Mouse (Mus musculus): ENCODE measurements around the gene Vat1. TPM values are rescaled to one million over a fixed set of nuclear protein-coding genes. Genes with fewer than 3 reads are reported as not detected.
A peak's percentile ranks its signal among the peaks of the same experiment; 100 is the strongest.
"Not testable (repeated sequence)": the region's sequence is repeated elsewhere in the genome, so short reads cannot be mapped to it uniquely, and the experiment has no call there.

Vat1 gene
- polyA plus RNA-seq, 1 experiment from 2014 or later, result 47.6 TPM

- no peak for ATAC-seq (ENCODE audit: low FRiP score)
- Histone ChIP-seq H3K4me3 (ENCODE audit: low read depth, low read length) (peak overlapping the region; percentile 85), H3K4me2 (peak overlapping the region; percentile 83), H3K27me3 (ENCODE audit: control insufficient read depth, insufficient read depth, low read length) (peaks cover 2% of the 10 kb centered on the region; the same call in 1 of the 2 replicates), H3K27ac (ENCODE audit: low read depth, low read length) (no peak overlapping the region), H3K9me3 (ENCODE audit: control insufficient read depth, low read length) (no peaks in the 10 kb centered on the region), H3K4me1 (ENCODE audit: control insufficient read depth, insufficient read depth, low read length) (peaks cover 37% of the 10 kb centered on the region), H3K9ac (ENCODE audit: low read length) (peak overlapping the region; percentile 84), H3K36me3 (ENCODE audit: control insufficient read depth, insufficient read depth, low read length) (no peaks in the 10 kb centered on the region)
- 75% methylated on average over 4 of the region's 4 CpGs for WGBS
- DNase-seq (ENCODE audit: low spot score, missing footprints), result no peak
These were observed 3.1 kb upstream of the Vat1 start for GRCm38 (mm10) chr11:101469155-101469554.

- H3K4me3 ChIP-seq (ENCODE audit: low read depth, low read length), result peak overlapping the region; percentile 85
- peak overlapping the region; percentile 76; the same call in 1 of the 2 replicates for H3K27ac ChIP-seq (ENCODE audit: low read depth, low read length)
- peak; percentile 10; the same call in 1 of the 2 replicates for ATAC-seq (ENCODE audit: low FRiP score)
- DNase-seq (ENCODE audit: low spot score, missing footprints), result no peak
- H3K4me2 ChIP-seq, result peak overlapping the region; percentile 83
- H3K36me3 ChIP-seq (ENCODE audit: control insufficient read depth, insufficient read depth, low read length), result no peaks in the 10 kb centered on the region
- H3K4me1 ChIP-seq (ENCODE audit: control insufficient read depth, insufficient read depth, low read length), result peaks cover 41% of the 10 kb centered on the region
- peaks cover 2% of the 10 kb centered on the region; the same call in 1 of the 2 replicates for H3K27me3 ChIP-seq (ENCODE audit: control insufficient read depth, insufficient read depth, low read length)
- WGBS, result 5% methylated on average over 13 of the region's 13 CpGs
- H3K9me3 ChIP-seq (ENCODE audit: control insufficient read depth, low read length), result no peaks in the 10 kb centered on the region
- peak overlapping the region; percentile 84 for H3K9ac ChIP-seq (ENCODE audit: low read length)
These were observed 2.7 kb upstream of the Vat1 start for GRCm38 (mm10) chr11:101468731-101469130.

- Histone ChIP-seq H3K9ac (ENCODE audit: low read length) (peak overlapping the region; percentile 84), H3K9me3 (ENCODE audit: control insufficient read depth, low read length) (no peaks in the 10 kb centered on the region), H3K4me1 (ENCODE audit: control insufficient read depth, insufficient read depth, low read length) (peaks cover 45% of the 10 kb centered on the region), H3K4me3 (ENCODE audit: low read depth, low read length) (peak overlapping the region; percentile 85), H3K4me2 (peak overlapping the region; percentile 83), H3K36me3 (ENCODE audit: control insufficient read depth, insufficient read depth, low read length) (no peaks in the 10 kb centered on the region), H3K27ac (ENCODE audit: low read depth, low read length) (peak overlapping the region; percentile 76), H3K27me3 (ENCODE audit: control insufficient read depth, insufficient read depth, low read length) (peaks cover 2% of the 10 kb centered on the region; the same call in 1 of the 2 replicates)
- under 1% methylated on average over 29 of the region's 31 CpGs for WGBS
- DNase-seq (ENCODE audit: low spot score, missing footprints) (peak; percentile 96), ATAC-seq (ENCODE audit: low FRiP score) (peak; percentile 55)
These were observed 2.2 kb upstream of the Vat1 start for GRCm38 (mm10) chr11:101468263-101468688.

- Histone ChIP-seq H3K27ac (ENCODE audit: low read depth, low read length) (peak overlapping the region; percentile 76), H3K9ac (ENCODE audit: low read length) (peak overlapping the region; percentile 84), H3K4me2 (peak overlapping the region; percentile 83), H3K9me3 (ENCODE audit: control insufficient read depth, low read length) (no peaks in the 10 kb centered on the region), H3K4me3 (ENCODE audit: low read depth, low read length) (peak overlapping the region; percentile 85), H3K36me3 (ENCODE audit: control insufficient read depth, insufficient read depth, low read length) (no peaks in the 10 kb centered on the region), H3K27me3 (ENCODE audit: control insufficient read depth, insufficient read depth, low read length) (peaks cover 2% of the 10 kb centered on the region; the same call in 1 of the 2 replicates), H3K4me1 (ENCODE audit: control insufficient read depth, insufficient read depth, low read length) (peaks cover 51% of the 10 kb centered on the region)
- under 1% methylated on average over 40 of the region's 54 CpGs for WGBS
- DNase-seq (ENCODE audit: low spot score, missing footprints) (peak; percentile 99), ATAC-seq (ENCODE audit: low FRiP score) (peak; percentile 76)
These were observed 1.6 kb upstream of the Vat1 start for GRCm38 (mm10) chr11:101467477-101468262.

- H3K27ac ChIP-seq (ENCODE audit: low read depth, low read length); DNase-seq (ENCODE audit: low spot score, missing footprints): not testable (repeated sequence)
These were observed 521 bp upstream of the Vat1 start for GRCm38 (mm10) chr11:101466552-101466950.

GRCm38 (mm10) chr11:101465101-101465868 is 745 bp downstream of the Vat1 start:
- H3K9ac ChIP-seq (ENCODE audit: low read length), result peak overlapping the region; percentile 75
- ATAC-seq (ENCODE audit: low FRiP score) (peak; percentile 20; the same call in 1 of the 2 replicates), DNase-seq (ENCODE audit: low spot score, missing footprints) (peak; percentile 94)
- H3K4me2 ChIP-seq, result peak overlapping the region; percentile 95
- peaks cover 2% of the 10 kb centered on the region; the same call in 1 of the 2 replicates for H3K27me3 ChIP-seq (ENCODE audit: control insufficient read depth, insufficient read depth, low read length)
- H3K27ac ChIP-seq (ENCODE audit: low read depth, low read length), result peak overlapping the region; percentile 69
- H3K9me3 ChIP-seq (ENCODE audit: control insufficient read depth, low read length), result no peaks in the 10 kb centered on the region
- no peaks in the 10 kb centered on the region; the same call in 1 of the 2 replicates for H3K36me3 ChIP-seq (ENCODE audit: control insufficient read depth, insufficient read depth, low read length)
- H3K4me3 ChIP-seq (ENCODE audit: low read depth, low read length), result peak overlapping the region; percentile 73
- peaks cover 55% of the 10 kb centered on the region for H3K4me1 ChIP-seq (ENCODE audit: control insufficient read depth, insufficient read depth, low read length)
- under 1% methylated on average over 51 of the region's 51 CpGs for WGBS

More at GRCm38 (mm10) chr11:101466552-101466950, 521 bp upstream of the Vat1 start:
- peak overlapping the region; percentile 73 for H3K4me3 ChIP-seq (ENCODE audit: low read depth, low read length)
- not testable (repeated sequence) for H3K9me3 ChIP-seq (ENCODE audit: control insufficient read depth, low read length); H3K9ac ChIP-seq (ENCODE audit: low read length); H3K27me3 ChIP-seq (ENCODE audit: control insufficient read depth, insufficient read depth, low read length); ATAC-seq (ENCODE audit: low FRiP score); H3K36me3 ChIP-seq (ENCODE audit: control insufficient read depth, insufficient read depth, low read length)
- 54% methylated on average over 5 of the region's 5 CpGs for WGBS
- H3K4me1 ChIP-seq (ENCODE audit: control insufficient read depth, insufficient read depth, low read length), result peaks cover 59% of the 10 kb centered on the region
- peak overlapping the region; percentile 95 for H3K4me2 ChIP-seq

- H3K9me3 ChIP-seq (ENCODE audit: control insufficient read depth, low read length), result no peaks in the 10 kb centered on the region
- WGBS, result 14% methylated on average over 12 of the region's 12 CpGs
- DNase-seq (ENCODE audit: low spot score, missing footprints), result no peak
- no peak for ATAC-seq (ENCODE audit: low FRiP score)
- H3K27me3 ChIP-seq (ENCODE audit: control insufficient read depth, insufficient read depth, low read length), result peaks cover 2% of the 10 kb centered on the region; the same call in 1 of the 2 replicates
- H3K4me2 ChIP-seq, result peak within 1 kb of the TSS; percentile 95
- H3K4me3 ChIP-seq (ENCODE audit: low read depth, low read length), result peak within 1 kb of the TSS; percentile 73
- no peaks in the 10 kb centered on the region; the same call in 1 of the 2 replicates for H3K36me3 ChIP-seq (ENCODE audit: control insufficient read depth, insufficient read depth, low read length)
- peak within 1 kb of the TSS; percentile 75 for H3K9ac ChIP-seq (ENCODE audit: low read length)
- H3K4me1 ChIP-seq (ENCODE audit: control insufficient read depth, insufficient read depth, low read length), result peaks cover 50% of the 10 kb centered on the region
- peak within 1 kb of the TSS; percentile 69 for H3K27ac ChIP-seq (ENCODE audit: low read depth, low read length)
These were observed 1.6 kb downstream of the Vat1 start, which contains the start of gene Rnd2 for GRCm38 (mm10) chr11:101464211-101465100. Rnd2 (plus strand) TSS chr11:101464999.

Data from midbrain, embryonic 11.5 days (tissue).